Comparison of ENCODE assay signal across 9 mouse cellular contexts in the genomic region with DNA sequence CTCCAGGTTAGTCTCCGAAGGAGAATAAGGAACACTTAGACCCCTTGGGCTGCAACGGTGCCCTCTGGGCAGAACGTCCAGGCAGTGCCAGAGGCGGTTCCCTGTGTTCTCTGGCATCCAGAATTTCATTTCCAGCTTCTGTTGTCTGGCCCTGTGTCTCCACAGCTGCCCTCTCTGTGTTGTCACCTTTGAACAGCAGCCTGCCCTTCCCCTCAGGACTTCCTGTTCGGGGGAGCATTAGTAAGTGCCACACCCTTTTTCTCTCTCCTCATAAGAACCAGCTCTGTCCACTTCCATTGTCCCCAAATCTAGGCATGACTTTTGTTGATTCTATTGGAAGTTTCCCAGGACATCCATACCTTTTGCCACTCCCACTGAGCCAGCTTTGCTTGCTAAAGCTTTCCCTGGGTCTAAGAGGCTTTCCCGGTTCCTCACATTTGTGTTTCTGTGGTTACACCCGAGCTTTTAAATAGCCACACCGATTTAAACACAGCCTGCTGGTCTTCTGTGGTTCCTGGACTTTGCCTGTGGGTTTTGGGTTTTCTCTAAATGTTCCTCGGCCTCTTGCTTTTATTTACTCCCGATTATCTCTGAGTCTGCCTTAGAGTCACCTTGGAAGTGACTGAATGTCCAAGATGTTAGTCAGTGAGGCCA. TPM values are rescaled to one million over a fixed set of nuclear protein-coding genes. Genes with fewer than 3 reads are reported as not detected.
DNase-seq lines count a peak whose midpoint lies in the region; ATAC-seq and TF ChIP-seq lines count a peak whose summit lies in the region.
"Had no signal": no experiment of that assay in that cellular context is flagged by ENCODE, and none has a peak within 500 bp of the region (broad histone marks: within the 10 kb centered on the region; RNA-seq: fewer than 3 reads in every experiment).

No protein-coding gene starts in this region.

- peaks cover 2% of the 10 kb centered on the region for H3K36me3 ChIP-seq in liver, embryonic 14.5 days (replicated peaks; ENCODE audit: control insufficient read depth, insufficient read depth, low read depth)
- no peaks in the 10 kb centered on the region for H3K36me3 ChIP-seq in stomach, embryonic 15.5 days

- no peaks in the 10 kb centered on the region for H3K27me3 ChIP-seq in liver, embryonic 14.5 days (ENCODE audit: control insufficient read depth, insufficient read depth, low read length)
- H3K27me3 ChIP-seq in stomach, embryonic 15.5 days (replicated peaks), result no peaks in the 10 kb centered on the region

- peak overlapping the region; percentile 33; the same call in 1 of the 2 replicates for H3K27ac ChIP-seq in liver, embryonic 14.5 days
- H3K27ac ChIP-seq in stomach, embryonic 15.5 days, result peak overlapping the region; percentile 65

- peak; percentile 23 for DNase-seq in CD4-positive, CD25-positive, alpha-beta regulatory T cell, adult 2 months (ENCODE audit: low read depth, low spot score)
- peak; percentile 37 for DNase-seq in urinary bladder, postnatal 14 days (ENCODE audit: low spot score)
- DNase-seq in urinary bladder, postnatal 25 days (ENCODE audit: low spot score), result no peak
- no peak for DNase-seq in liver, embryonic 14.5 days (ENCODE audit: low read depth in 3 of 3, low spot score in 3 of 3)
- no peak for DNase-seq in left cerebral cortex, postnatal 36 days (ENCODE audit: low spot score in 2 of 2)
- no peak for DNase-seq in urinary bladder, postnatal 10 days (ENCODE audit: low spot score)

- H3K9me3 ChIP-seq in liver, embryonic 14.5 days (ENCODE audit: control insufficient read depth, low read length), result no peaks in the 10 kb centered on the region
- H3K9me3 ChIP-seq in stomach, embryonic 15.5 days, result no peaks in the 10 kb centered on the region

- no peak for ATAC-seq in CD4-positive, CD25-positive, alpha-beta regulatory T cell, adult 4 months
- ATAC-seq in liver, embryonic 14.5 days (ENCODE audit: insufficient read depth), result no peak
- ATAC-seq in stomach, embryonic 15.5 days (ENCODE audit: insufficient read depth, low FRiP score, low read depth), result peak; percentile 48; the same call in 1 of the 2 replicates

- intact Hi-C loops in left cerebral cortex, postnatal 36 days (cut with DNase I), result no loop called here

- no peak overlapping the region for H3K4me3 ChIP-seq in liver, embryonic 14.5 days (ENCODE audit: insufficient read depth in 1 of 2, low read depth in 2 of 2, low read length in 2 of 2)
- no peak overlapping the region for H3K4me3 ChIP-seq in stomach, embryonic 15.5 days (replicated peaks)
- H3K4me3 ChIP-seq: erythroblast, embryonic 14.5 days had no signal

- TF ChIP-seq CTCF in liver, embryonic 14.5 days (IDR thresholded peaks at IDR 0.05; ENCODE audit: low read depth), result no peak

- peaks cover 63 to 64% of the 10 kb centered on the region in 2 experiments for H3K4me1 ChIP-seq in liver, embryonic 14.5 days (replicated peaks; ENCODE audit: control insufficient read depth in 2 of 2, insufficient read depth in 2 of 2, low read length in 1 of 2)
- peaks cover 31% of the 10 kb centered on the region for H3K4me1 ChIP-seq in stomach, embryonic 15.5 days

- H3K9ac ChIP-seq in liver, embryonic 14.5 days (replicated peaks), result peak overlapping the region; percentile 34
- H3K9ac ChIP-seq in stomach, embryonic 15.5 days, result no peak overlapping the region

- peak overlapping the region; percentile 25 for H3K4me2 ChIP-seq in liver, embryonic 14.5 days (ENCODE audit: low read depth)
- peak overlapping the region; percentile 2; the same call in 1 of the 2 replicates for H3K4me2 ChIP-seq in stomach, embryonic 15.5 days

- TF ChIP-seq EP300 in liver, embryonic 14.5 days (IDR thresholded peaks at IDR 0.05; ENCODE audit: low read depth), result no peak

- 15% methylated on average over 10 of the region's 10 CpGs for WGBS in liver, embryonic 14.5 days (ENCODE audit: insufficient replicate concordance)
- WGBS in stomach, embryonic 15.5 days, result 54% methylated on average over 10 of the region's 10 CpGs

RNA-seq across cellular contexts. Expression of gene Abhd2, which starts 6.5 kb away (rescaled TPM):
- 10 to 100 TPM; 14.8 to 25.8 TPM for polyA plus RNA-seq in CD4-positive, CD25-positive, alpha-beta regulatory T cell, adult 4 months (2017; shearing (Covaris generic))
- polyA plus RNA-seq in liver, embryonic 14.5 days (2012; rRNA removed), result 5.6 and 6.0 TPM in 2 replicates
- polyA plus RNA-seq in liver, embryonic 14.5 days (2014; fragmentation: Nextera tagmentation; extraction: Ambion mirVana), result 11.4 TPM in 2 replicates
- polyA plus RNA-seq in stomach, embryonic 15.5 days (2015; fragmentation: Nextera tagmentation; extraction: Ambion mirVana), result 12.0 and 13.2 TPM in 2 replicates
- total RNA-seq in left cerebral cortex, postnatal 36 days (2021), result 100 to 1,000 TPM; 107 to 115 TPM

Comparison
In these comparisons a context has a peak if more than half of its experiments do, and no peak if none do; other contexts are left out.
1. DNase-seq: peak in CD4-positive, CD25-positive, alpha-beta regulatory T cell, adult 2 months (single experiment) and urinary bladder, postnatal 14 days (single experiment); none in urinary bladder, postnatal 25 days (single experiment), liver, embryonic 14.5 days (0 of 3), left cerebral cortex, postnatal 36 days (0 of 2) and urinary bladder, postnatal 10 days (single experiment).